Mouse (Mus musculus) ES-E14 (cell line): ENCODE results near the gene Gnaz. TPM values are rescaled to one million over a fixed set of nuclear protein-coding genes. Genes with fewer than 3 reads are reported as not detected.
A peak's percentile ranks its signal among the peaks of the same experiment; 100 is the strongest.

ENCODE experiments used
- DNase-seq: peaks from one replicate; pipeline ENCODE4 v3.0.0-alpha.2; 2013; ENCODE audit warnings: low read depth, low spot score
- H3K27ac ChIP-seq: 2 replicates; pipeline ENCODE4 v1.5.1; 2012; ENCODE audit warnings: low read depth, mild to moderate bottlenecking, low read length, moderate library complexity, mixed read lengths; ENCODE audit not compliant: poor library complexity, insufficient read depth, severe bottlenecking
- H3K36me3 ChIP-seq: 2 replicates; pipeline ENCODE4 v1.6.1; 2012; ENCODE audit warnings: mild to moderate bottlenecking, low read length, moderate library complexity, mixed read lengths; ENCODE audit not compliant: control insufficient read depth, poor library complexity, insufficient read depth, severe bottlenecking
- H3K4me1 ChIP-seq, 2 experiments: fragments of 150-350 bp in 1 of 2; sonication (generic) in 1 of 2; 2 replicates each; pipeline ENCODE4 v1.6.1; 2012; ENCODE audit warnings: low read length in 2 of 2, mild to moderate bottlenecking in 1 of 2, mixed read lengths in 1 of 2; ENCODE audit not compliant: control insufficient read depth in 2 of 2, insufficient read depth in 2 of 2, poor library complexity in 1 of 2
- H3K4me3 ChIP-seq, 2 experiments: fragments of 150-350 bp in 1 of 2; sonication (generic) in 1 of 2; 2 replicates each; pipeline ENCODE4 v1.5.1; 2012; ENCODE audit warnings: low read length in 2 of 2, low read depth in 1 of 2, mild to moderate bottlenecking in 1 of 2, mixed read lengths in 1 of 2; ENCODE audit not compliant: insufficient read depth in 1 of 2, poor library complexity in 1 of 2, severe bottlenecking in 1 of 2
- H3K9ac ChIP-seq: 2 replicates; pipeline ENCODE4 v1.6.1; 2012; ENCODE audit warnings: low read depth, mild to moderate bottlenecking, low read length, mixed read lengths; ENCODE audit not compliant: poor library complexity, insufficient read depth, severe bottlenecking
- H3K9me3 ChIP-seq: fragments of 150-350 bp; sonication (generic); 2 replicates; pipeline ENCODE4 v1.6.1; 2012; ENCODE audit warnings: low read depth, mild to moderate bottlenecking, low read length; ENCODE audit not compliant: control insufficient read depth, insufficient read depth
- CHD2 ChIP-seq: IDR thresholded peaks from 2 replicates; pipeline ENCODE4 v1.6.1; 2014; ENCODE audit warnings: mild to moderate bottlenecking, low read depth, low read length, inconsistent platforms
- HCFC1 ChIP-seq: IDR thresholded peaks from 2 replicates; pipeline ENCODE4 v1.6.1; 2012; ENCODE audit warnings: low read length, inconsistent platforms, borderline replicate concordance; ENCODE audit not compliant: insufficient read depth
- MAFK ChIP-seq: IDR thresholded peaks from 2 replicates; pipeline ENCODE4 v1.6.1; 2014; ENCODE audit warnings: mild to moderate bottlenecking, low read depth, low read length, inconsistent platforms; ENCODE audit not compliant: insufficient read depth
- ZC3H11A ChIP-seq: IDR thresholded peaks from 2 replicates; pipeline ENCODE4 v1.6.1; 2012; ENCODE audit warnings: low read depth, mild to moderate bottlenecking, inconsistent platforms, low read length, borderline replicate concordance
- ZNF384 ChIP-seq: IDR thresholded peaks from 2 replicates; pipeline ENCODE4 v1.6.1; 2012; ENCODE audit warnings: low read depth, low read length, inconsistent platforms
- in situ Hi-C, 2 experiments: fragments of 600-800 bp; cut with MboI; formaldehyde crosslinking; loops; one replicate each; pipeline ENCODE4 v1.15.1; 2025; ENCODE audit warnings: low sequenced_read_pairs in 2 of 2, inconsistent platforms in 1 of 2; ENCODE audit not compliant: unreplicated experiment in 2 of 2
- total RNA-seq: library from RNA; depleted of rRNA; stranded (reverse); fragments of 300-350 nt; gene quantifications from 2 replicates; pipeline ENCODE4 v1.2.3, GENCODE M21; 2012

Gnaz gene
- total RNA-seq, 1 experiment, result 5.9 TPM

GRCm38 (mm10) chr10:74931631-74932030 lies 35.3 kb upstream of the Gnaz start:
- in situ Hi-C loops, result loop anchor here in 1 of 2 experiments (25.0 kb wide), 1 partner anchor 231 kb away; no protein-coding TSS in a partner anchor
- H3K4me1 ChIP-seq, result no peaks in the 10 kb centered on the region; a peak in 1 of 4 replicates
- DNase-seq, result no peak

GRCm38 (mm10) chr10:74932487-74932886 lies 34.5 kb upstream of the Gnaz start:
- no peaks in the 10 kb centered on the region for H3K36me3 ChIP-seq
- no peak overlapping the region for H3K4me3 ChIP-seq
- TF ChIP-seq ZNF384, result no peak
- TF ChIP-seq ZC3H11A, result no peak
- no peak for TF ChIP-seq HCFC1
- TF ChIP-seq MAFK, result no peak
- no peak for TF ChIP-seq CHD2
- DNase-seq, result no peak
- H3K4me1 ChIP-seq, result no peaks in the 10 kb centered on the region
- in situ Hi-C loops, result loop anchor here in 1 of 2 experiments (25.0 kb wide), 1 partner anchor 230 kb away; no protein-coding TSS in a partner anchor
- no peak overlapping the region for H3K27ac ChIP-seq
- no peak overlapping the region for H3K9ac ChIP-seq
- H3K9me3 ChIP-seq, result no peaks in the 10 kb centered on the region

More at GRCm38 (mm10) chr10:74931631-74932030, 35.3 kb upstream of the Gnaz start:
- TF ChIP-seq MAFK, result no peak
- TF ChIP-seq HCFC1, result no peak
- no peak for TF ChIP-seq ZC3H11A
- TF ChIP-seq ZNF384, result no peak
- no peak for TF ChIP-seq CHD2
- H3K36me3 ChIP-seq, result no peaks in the 10 kb centered on the region
- no peak overlapping the region for H3K27ac ChIP-seq
- no peak overlapping the region for H3K9ac ChIP-seq
- no peak overlapping the region for H3K4me3 ChIP-seq
- no peaks in the 10 kb centered on the region for H3K9me3 ChIP-seq

- Histone ChIP-seq H3K36me3 (no peaks in the 10 kb centered on the region), H3K9ac (no peak overlapping the region), H3K27ac (no peak overlapping the region), H3K9me3 (no peaks in the 10 kb centered on the region), H3K4me1 (no peaks in the 10 kb centered on the region), H3K4me3 (no peak overlapping the region)
- TF ChIP-seq ZC3H11A (no peak), MAFK (no peak), HCFC1 (no peak), ZNF384 (no peak), CHD2 (no peak)
- in situ Hi-C loops, result loop anchor here in 1 of 2 experiments (25.0 kb wide), 1 partner anchor 229 kb away; no protein-coding TSS in a partner anchor
- DNase-seq, result no peak
Observed at GRCm38 (mm10) chr10:74933548-74934190, 33.3 kb upstream of the Gnaz start.

GRCm38 (mm10) chr10:74934521-74934920 lies 32.5 kb upstream of the Gnaz start:
- H3K27ac ChIP-seq, result no peak overlapping the region
- H3K9me3 ChIP-seq, result no peaks in the 10 kb centered on the region
- H3K4me3 ChIP-seq, result no peak overlapping the region
- in situ Hi-C loops, result loop anchor here in 1 of 2 experiments (25.0 kb wide), 1 partner anchor 228 kb away; no protein-coding TSS in a partner anchor
- DNase-seq, result no peak
- no peak overlapping the region for H3K9ac ChIP-seq
- TF ChIP-seq ZNF384, result no peak
- no peak for TF ChIP-seq CHD2
- TF ChIP-seq HCFC1, result no peak
- no peak for TF ChIP-seq ZC3H11A
- TF ChIP-seq MAFK, result no peak
- H3K36me3 ChIP-seq, result no peaks in the 10 kb centered on the region
- H3K4me1 ChIP-seq, result no peaks in the 10 kb centered on the region

GRCm38 (mm10) chr10:74935016-74935415 lies 32.0 kb upstream of the Gnaz start:
- Histone ChIP-seq H3K27ac (no peak overlapping the region), H3K36me3 (no peaks in the 10 kb centered on the region), H3K9me3 (no peaks in the 10 kb centered on the region), H3K9ac (no peak overlapping the region), H3K4me3 (no peak overlapping the region), H3K4me1 (no peaks in the 10 kb centered on the region)
- in situ Hi-C loops, result loop anchor here (5.0 to 25.0 kb wide), 2 partner anchors 217 to 227 kb away; no protein-coding TSS in a partner anchor
- DNase-seq, result no peak
- no peak for TF ChIP-seq CHD2
- TF ChIP-seq ZC3H11A, result peak; percentile 46; the same call in 1 of the 2 replicates
